Mouse (Mus musculus) bone marrow macrophage, adult 2 months (primary cell): ENCODE measurements at regions not wholly inside any gene's neighbourhood (a gene's known extent, or its start where the extent isn't known, plus 50 kb on each side); places are given as distances from the start of the nearest gene placed in this dataset.

Source experiments
- CTCF ChIP-seq: IDR thresholded peaks from 2 replicates; pipeline ENCODE4 v1.5.1; 2012; ENCODE audit warnings: low read depth, mild to moderate bottlenecking, low read length, moderate library complexity
- POLR2A ChIP-seq: IDR thresholded peaks from 2 replicates; pipeline ENCODE4 v1.6.1; 2012; ENCODE audit warnings: mild to moderate bottlenecking, low read depth, low read length, borderline replicate concordance

DNA sequence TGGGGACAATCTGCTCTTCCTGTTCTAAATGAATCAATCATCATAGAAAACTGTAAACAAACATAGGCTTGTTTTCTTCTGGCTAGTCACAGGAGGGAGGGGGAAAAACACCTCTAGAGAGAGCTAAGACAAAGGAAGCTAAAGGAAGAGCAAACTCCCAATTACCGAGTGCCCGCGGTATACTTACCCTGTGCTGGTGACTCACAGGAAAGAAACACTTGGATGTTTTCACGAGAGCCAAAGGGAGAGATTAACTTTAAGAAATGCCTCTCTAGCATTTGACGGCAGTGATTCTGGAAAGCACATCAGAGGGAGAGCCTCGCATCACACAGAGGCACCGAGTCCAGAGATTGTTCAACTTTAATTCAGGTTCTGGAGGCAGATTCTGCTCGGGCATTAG is 151.0 kb downstream of the 1700017N19Rik start:
- TF ChIP-seq CTCF: no peak
- TF ChIP-seq POLR2A: no peak
